Mouse (Mus musculus): Measurements from ENCODE around the gene Gm44596. TPM values are rescaled to one million over a fixed set of nuclear protein-coding genes. Genes with fewer than 3 reads are reported as not detected.

Gene Gm44596
- polyA plus RNA-seq, 1 experiment from 2014 or later = not detected

GRCm38 (mm10) chr6:128354140-128354539, 21.2 kb upstream of the Gm44596 start:
- H3K36me3 ChIP-seq (ENCODE audit: control insufficient read depth, insufficient read depth, low read length) = peaks cover 7% of the 10 kb centered on the region; the same call in 1 of the 2 replicates
- no peak overlapping the region for H3K4me3 ChIP-seq (ENCODE audit: low read depth, low read length)
- DNase-seq (ENCODE audit: low spot score) (no peak), ATAC-seq (ENCODE audit: low FRiP score) (no peak)
- H3K4me1 ChIP-seq (replicated peaks; ENCODE audit: control insufficient read depth, insufficient read depth, low read length) = peaks cover 6% of the 10 kb centered on the region; the same call in 1 of the 2 replicates
- H3K27ac ChIP-seq (ENCODE audit: low read depth, low read length) = no peak overlapping the region
- no peaks in the 10 kb centered on the region for H3K9me3 ChIP-seq (ENCODE audit: control insufficient read depth, low read length)
- no peak overlapping the region for H3K9ac ChIP-seq (ENCODE audit: low read depth, low read length)
- WGBS = 54% methylated on average over 3 of the region's 3 CpGs
- no peak overlapping the region; the same call in 1 of the 2 replicates for H3K4me2 ChIP-seq (replicated peaks; ENCODE audit: low read depth, low read length)
- H3K27me3 ChIP-seq (ENCODE audit: control insufficient read depth, insufficient read depth, low read length) = no peaks in the 10 kb centered on the region

- WGBS = under 1% methylated on average over 28 of the region's 28 CpGs
- Histone ChIP-seq H3K36me3 (ENCODE audit: control insufficient read depth, insufficient read depth, low read length) (peaks cover 7% of the 10 kb centered on the region; the same call in 1 of the 2 replicates), H3K9me3 (ENCODE audit: control insufficient read depth, low read length) (no peaks in the 10 kb centered on the region), H3K4me3 (ENCODE audit: low read depth, low read length) (peak overlapping the region; percentile 61), H3K4me1 (replicated peaks; ENCODE audit: control insufficient read depth, insufficient read depth, low read length) (peaks cover 6% of the 10 kb centered on the region; the same call in 1 of the 2 replicates), H3K9ac (ENCODE audit: low read depth, low read length) (peak overlapping the region; percentile 67), H3K27me3 (ENCODE audit: control insufficient read depth, insufficient read depth, low read length) (no peaks in the 10 kb centered on the region), H3K27ac (ENCODE audit: low read depth, low read length) (peak overlapping the region; percentile 56), H3K4me2 (replicated peaks; ENCODE audit: low read depth, low read length) (peak overlapping the region; percentile 68)
- DNase-seq (ENCODE audit: low spot score) = peak; percentile 72
- ATAC-seq (ENCODE audit: low FRiP score) = peak; percentile 82
These were observed 20.1 kb upstream of the Gm44596 start for GRCm38 (mm10) chr6:128355201-128355681.

DNA sequence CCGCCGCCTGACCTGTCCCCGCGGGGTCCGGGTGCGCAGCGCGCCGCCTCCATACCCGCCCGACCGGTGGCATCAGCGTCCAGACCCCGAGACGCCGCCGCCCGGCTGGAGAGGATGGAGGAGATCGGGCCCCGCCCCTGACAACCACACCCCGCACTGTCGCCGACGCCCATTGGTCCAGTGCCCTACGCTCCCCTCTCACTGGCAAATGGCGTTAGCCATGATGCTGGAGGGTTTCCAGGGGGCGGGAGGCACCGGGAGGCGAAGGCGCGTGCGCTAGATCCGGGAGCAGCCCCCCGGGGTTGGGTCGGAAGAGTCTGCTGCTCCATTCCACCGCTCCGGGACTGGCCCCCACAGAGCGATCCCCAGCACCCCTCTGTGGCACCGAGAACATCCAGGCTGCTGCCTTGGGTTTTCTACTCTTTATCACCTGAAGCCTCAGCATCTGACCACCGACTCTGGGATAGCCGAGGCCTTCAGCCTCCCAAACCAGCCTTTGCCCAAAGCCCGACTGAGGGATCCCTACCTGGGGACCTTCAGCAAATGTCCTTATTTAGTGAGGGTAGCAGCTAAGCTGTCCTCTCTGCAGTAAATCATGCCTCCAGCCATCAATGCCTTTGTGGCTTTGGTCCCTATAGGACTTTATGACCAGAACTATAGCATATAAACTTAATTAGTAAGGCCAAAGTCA, 19.4 kb upstream of the Gm44596 start, which contains the start of gene Tulp3:
Gene Tulp3, minus strand, starts transcription at position 126 of the 691 bp plus-strand sequence.
- Histone ChIP-seq H3K27ac (ENCODE audit: low read depth, low read length) (peak within 1 kb of the TSS; percentile 56), H3K4me3 (ENCODE audit: low read depth, low read length) (peak within 1 kb of the TSS; percentile 61), H3K4me1 (replicated peaks; ENCODE audit: control insufficient read depth, insufficient read depth, low read length) (peaks cover 6% of the 10 kb centered on the region; the same call in 1 of the 2 replicates), H3K9me3 (ENCODE audit: control insufficient read depth, low read length) (no peaks in the 10 kb centered on the region), H3K4me2 (replicated peaks; ENCODE audit: low read depth, low read length) (peak within 1 kb of the TSS; percentile 68), H3K36me3 (ENCODE audit: control insufficient read depth, insufficient read depth, low read length) (peaks cover 7% of the 10 kb centered on the region; the same call in 1 of the 2 replicates), H3K27me3 (ENCODE audit: control insufficient read depth, insufficient read depth, low read length) (no peaks in the 10 kb centered on the region), H3K9ac (ENCODE audit: low read depth, low read length) (peak within 1 kb of the TSS; percentile 67)
- ATAC-seq (ENCODE audit: low FRiP score) (peak; percentile 99), DNase-seq (ENCODE audit: low spot score) (peak; percentile 98)
- WGBS = 2% methylated on average over 25 of the region's 42 CpGs

- H3K4me3 ChIP-seq (ENCODE audit: low read depth, low read length) = no peak overlapping the region
- DNase-seq (ENCODE audit: low spot score) (peak; percentile 81), ATAC-seq (ENCODE audit: low FRiP score) (no peak)
- H3K27ac ChIP-seq (ENCODE audit: low read depth, low read length) = no peak overlapping the region
- no peaks in the 10 kb centered on the region for H3K27me3 ChIP-seq (ENCODE audit: control insufficient read depth, insufficient read depth, low read length)
- WGBS = 22% methylated on average over 2 of the region's 2 CpGs
- no peaks in the 10 kb centered on the region for H3K9me3 ChIP-seq (ENCODE audit: control insufficient read depth, low read length)
- no peak overlapping the region for H3K9ac ChIP-seq (ENCODE audit: low read depth, low read length)
- H3K4me2 ChIP-seq (replicated peaks; ENCODE audit: low read depth, low read length) = no peak overlapping the region
- H3K36me3 ChIP-seq (ENCODE audit: control insufficient read depth, insufficient read depth, low read length) = peaks cover 7% of the 10 kb centered on the region; the same call in 1 of the 2 replicates
- H3K4me1 ChIP-seq (replicated peaks; ENCODE audit: control insufficient read depth, insufficient read depth, low read length) = peaks cover 5% of the 10 kb centered on the region; the same call in 1 of the 2 replicates
These were observed 16.3 kb upstream of the Gm44596 start for GRCm38 (mm10) chr6:128358999-128359398.

- 15% methylated on average over 9 of the region's 9 CpGs for WGBS
- DNase-seq (ENCODE audit: low spot score) (no peak), ATAC-seq (ENCODE audit: low FRiP score) (no peak)
- Histone ChIP-seq H3K27ac (ENCODE audit: low read depth, low read length) (peak overlapping the region; percentile 91), H3K9me3 (ENCODE audit: control insufficient read depth, low read length) (no peaks in the 10 kb centered on the region), H3K4me1 (replicated peaks; ENCODE audit: control insufficient read depth, insufficient read depth, low read length) (0 out of 2 replicates have a peak, but pooled peaks cover 3% of the 10 kb centered on the region), H3K9ac (ENCODE audit: low read depth, low read length) (peak overlapping the region; percentile 95), H3K27me3 (ENCODE audit: control insufficient read depth, insufficient read depth, low read length) (no peaks in the 10 kb centered on the region), H3K36me3 (ENCODE audit: control insufficient read depth, insufficient read depth, low read length) (peaks cover 7% of the 10 kb centered on the region; the same call in 1 of the 2 replicates), H3K4me3 (ENCODE audit: low read depth, low read length) (peak overlapping the region; percentile 89), H3K4me2 (replicated peaks; ENCODE audit: low read depth, low read length) (peak overlapping the region; percentile 82)
These were observed 13.4 kb upstream of the Gm44596 start for GRCm38 (mm10) chr6:128361901-128362300.

GRCm38 (mm10) chr6:128362381-128363006, 12.8 kb upstream of the Gm44596 start, which contains the start of the genes Rhno1 and Foxm1:
Gene Rhno1 (minus strand): TSS chr6:128362911.
Gene Foxm1 (plus strand): TSS chr6:128362967.
- Histone ChIP-seq H3K9ac (ENCODE audit: low read depth, low read length) (peak within 1 kb of the TSS; percentile 95), H3K9me3 (ENCODE audit: control insufficient read depth, low read length) (no peaks in the 10 kb centered on the region), H3K4me2 (replicated peaks; ENCODE audit: low read depth, low read length) (peak within 1 kb of the TSS; percentile 82), H3K4me1 (replicated peaks; ENCODE audit: control insufficient read depth, insufficient read depth, low read length) (0 out of 2 replicates have a peak, but pooled peaks cover 3% of the 10 kb centered on the region), H3K27ac (ENCODE audit: low read depth, low read length) (peak within 1 kb of the TSS; percentile 91), H3K36me3 (ENCODE audit: control insufficient read depth, insufficient read depth, low read length) (peaks cover 7% of the 10 kb centered on the region; the same call in 1 of the 2 replicates), H3K27me3 (ENCODE audit: control insufficient read depth, insufficient read depth, low read length) (no peaks in the 10 kb centered on the region), H3K4me3 (ENCODE audit: low read depth, low read length) (peak within 1 kb of the TSS; percentile 89)
- ATAC-seq (ENCODE audit: low FRiP score) = peak; percentile 91
- peak; percentile 88 for DNase-seq (ENCODE audit: low spot score)
- under 1% methylated on average over 52 of the region's 76 CpGs for WGBS

DNA sequence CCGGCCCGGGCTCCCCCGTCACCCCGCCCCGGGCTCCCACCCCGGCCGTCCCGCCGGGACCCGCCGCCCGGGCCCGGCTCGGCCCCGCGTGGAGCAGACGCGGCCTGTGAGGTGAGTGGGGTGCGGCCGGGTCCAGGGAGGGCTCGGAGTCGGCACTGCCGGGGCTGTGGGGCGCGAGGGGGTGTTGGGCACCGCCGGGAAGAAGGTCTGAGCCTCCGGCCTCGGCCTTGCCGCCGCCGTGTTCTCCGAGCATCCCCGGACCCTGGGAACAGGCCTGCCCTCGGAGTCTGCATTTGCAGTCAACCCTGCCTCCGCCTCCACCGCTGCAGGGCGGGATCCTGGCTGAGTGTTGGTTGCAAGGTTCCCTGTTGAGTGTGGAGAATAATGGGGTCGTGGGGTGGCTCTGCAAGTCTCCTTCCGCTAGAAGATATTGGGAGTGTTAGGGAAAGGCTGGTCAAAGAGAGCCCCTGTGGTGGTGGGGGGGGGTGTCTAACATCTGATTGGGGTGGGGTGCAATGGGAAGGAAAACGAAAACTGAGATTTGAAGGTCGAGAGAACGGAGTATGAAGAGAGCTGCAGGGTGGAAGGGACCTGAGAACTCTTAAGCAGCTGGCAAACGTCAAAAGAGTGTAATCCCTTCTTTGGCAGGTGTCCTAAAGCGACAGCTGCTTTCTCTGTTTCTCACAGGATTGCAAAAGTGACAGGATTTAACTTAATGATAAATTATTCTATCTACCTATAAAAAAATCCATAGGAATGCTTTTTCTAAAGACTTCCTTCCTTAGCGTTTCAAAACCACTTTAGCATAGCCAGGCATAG, 12.1 kb upstream of the Gm44596 start:
- Histone ChIP-seq H3K36me3 (ENCODE audit: control insufficient read depth, insufficient read depth, low read length) (peaks cover 6% of the 10 kb centered on the region; the same call in 1 of the 2 replicates), H3K9ac (ENCODE audit: low read depth, low read length) (peak overlapping the region; percentile 95), H3K9me3 (ENCODE audit: control insufficient read depth, low read length) (no peaks in the 10 kb centered on the region), H3K4me1 (replicated peaks; ENCODE audit: control insufficient read depth, insufficient read depth, low read length) (0 out of 2 replicates have a peak, but pooled peaks cover 3% of the 10 kb centered on the region), H3K4me3 (ENCODE audit: low read depth, low read length) (peak overlapping the region; percentile 89), H3K27ac (ENCODE audit: low read depth, low read length) (peak overlapping the region; percentile 91), H3K27me3 (ENCODE audit: control insufficient read depth, insufficient read depth, low read length) (no peaks in the 10 kb centered on the region), H3K4me2 (replicated peaks; ENCODE audit: low read depth, low read length) (peak overlapping the region; percentile 82)
- ATAC-seq (ENCODE audit: low FRiP score) (no peak), DNase-seq (ENCODE audit: low spot score) (peak; percentile 56)
- WGBS = 2% methylated on average over 28 of the region's 46 CpGs

DNA sequence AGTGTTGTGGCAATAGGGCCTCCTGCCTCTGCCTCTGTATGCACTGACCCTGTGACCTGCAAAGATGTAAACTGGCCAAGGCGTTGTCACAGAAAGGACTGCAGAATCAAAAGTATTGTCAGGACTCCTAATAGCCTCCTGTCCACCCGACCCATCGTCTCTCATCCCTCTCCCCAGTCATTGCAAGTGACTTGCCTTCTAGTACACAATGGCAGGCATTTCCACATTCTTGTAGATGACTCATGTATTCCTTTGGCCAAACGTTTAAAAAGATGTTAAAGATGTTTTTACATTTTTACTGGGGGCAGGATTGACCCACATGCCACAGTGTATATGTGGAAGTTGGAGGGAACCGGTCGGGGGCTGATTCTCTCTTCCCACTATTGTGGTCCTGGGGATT, 10.6 kb upstream of the Gm44596 start:
- Histone ChIP-seq H3K9me3 (ENCODE audit: control insufficient read depth, low read length) (no peaks in the 10 kb centered on the region), H3K27me3 (ENCODE audit: control insufficient read depth, insufficient read depth, low read length) (no peaks in the 10 kb centered on the region), H3K4me1 (replicated peaks; ENCODE audit: control insufficient read depth, insufficient read depth, low read length) (0 out of 2 replicates have a peak, but pooled peaks cover 3% of the 10 kb centered on the region), H3K27ac (ENCODE audit: low read depth, low read length) (no peak overlapping the region), H3K4me2 (replicated peaks; ENCODE audit: low read depth, low read length) (no peak overlapping the region), H3K9ac (ENCODE audit: low read depth, low read length) (no peak overlapping the region), H3K4me3 (ENCODE audit: low read depth, low read length) (no peak overlapping the region), H3K36me3 (ENCODE audit: control insufficient read depth, insufficient read depth, low read length) (no peaks in the 10 kb centered on the region)
- DNase-seq (ENCODE audit: low spot score) (no peak), ATAC-seq (ENCODE audit: low FRiP score) (no peak)
- 74% methylated on average over 6 of the region's 6 CpGs for WGBS

Data from hindbrain, embryonic 11.5 days (tissue).